Comparison of ENCODE assay signal across 18 mouse cellular contexts in genomic region chr19:56676506-56676905, GRCm38 (mm10). TPM values are rescaled to one million over a fixed set of nuclear protein-coding genes. Genes with fewer than 3 reads are reported as not detected.
DNase-seq lines count a peak whose midpoint lies in the region; ATAC-seq lines count a peak whose summit lies in the region.
"Had no signal": no experiment of that assay in that cellular context is flagged by ENCODE, and none has a peak within 500 bp of the region (broad histone marks: within the 10 kb centered on the region; RNA-seq: fewer than 3 reads in every experiment).

No protein-coding gene starts in this region.

- peak; percentile 13 for DNase-seq in adrenal gland, postnatal 14 days
- no peak for DNase-seq in adrenal gland, adult 8-10 months
- peak; percentile 96 for DNase-seq in heart, adult 11 months
- DNase-seq in heart, postnatal 25 days (ENCODE audit: low spot score) = no peak
- DNase-seq in midbrain, embryonic 11.5 days (ENCODE audit: low spot score, missing footprints) = peak; percentile 33
- no peak for DNase-seq in midbrain, embryonic 14.5 days
- peak; percentile 70 for DNase-seq in skeletal muscle tissue, adult 2 months (ENCODE audit: low read depth, low spot score)
- DNase-seq: cerebellum, adult 11-12 months; kidney, postnatal 10 days; liver; right cerebral cortex, postnatal 4 days; thymus, adult 18-20 months had no signal

- H3K27ac ChIP-seq in midbrain, embryonic 11.5 days (ENCODE audit: low read depth, low read length) = no peak overlapping the region
- no peak overlapping the region for H3K27ac ChIP-seq in midbrain, embryonic 14.5 days (replicated peaks; ENCODE audit: low read depth, low read length)
- no peak overlapping the region for H3K27ac ChIP-seq in forebrain, embryonic 16.5 days (ENCODE audit: low read length)
- H3K27ac ChIP-seq: hindbrain, embryonic 14.5 days; neural tube, embryonic 12.5 days had no signal

- H3K4me2 ChIP-seq in midbrain, embryonic 11.5 days = no peak overlapping the region
- H3K4me2 ChIP-seq in midbrain, embryonic 14.5 days (ENCODE audit: low read length) = no peak overlapping the region
- H3K4me2 ChIP-seq in forebrain, embryonic 16.5 days (ENCODE audit: low read length) = no peak overlapping the region
- H3K4me2 ChIP-seq: hindbrain, embryonic 14.5 days; neural tube, embryonic 12.5 days had no signal

- no peaks in the 10 kb centered on the region for H3K27me3 ChIP-seq in midbrain, embryonic 11.5 days (ENCODE audit: control insufficient read depth, insufficient read depth, low read length)
- no peaks in the 10 kb centered on the region for H3K27me3 ChIP-seq in midbrain, embryonic 14.5 days (ENCODE audit: control insufficient read depth, insufficient read depth, low read length)
- H3K27me3 ChIP-seq in forebrain, embryonic 16.5 days (replicated peaks; ENCODE audit: control insufficient read depth, insufficient read depth, low read length) = no peaks in the 10 kb centered on the region
- H3K27me3 ChIP-seq: CH12.LX; neural tube, embryonic 12.5 days had no signal

- no peak overlapping the region for H3K9ac ChIP-seq in midbrain, embryonic 11.5 days (ENCODE audit: low read length)
- no peak overlapping the region for H3K9ac ChIP-seq in midbrain, embryonic 14.5 days (replicated peaks; ENCODE audit: low read length)
- no peak overlapping the region for H3K9ac ChIP-seq in forebrain, embryonic 16.5 days (replicated peaks; ENCODE audit: low read depth, low read length)
- H3K9ac ChIP-seq: hindbrain, embryonic 14.5 days; neural tube, embryonic 12.5 days had no signal

- H3K4me1 ChIP-seq in midbrain, embryonic 11.5 days (ENCODE audit: control insufficient read depth, insufficient read depth, low read length) = no peaks in the 10 kb centered on the region
- H3K4me1 ChIP-seq in midbrain, embryonic 14.5 days (ENCODE audit: control insufficient read depth, insufficient read depth, low read length) = no peaks in the 10 kb centered on the region
- no peaks in the 10 kb centered on the region; the same call in 1 of the 2 replicates for H3K4me1 ChIP-seq in forebrain, embryonic 16.5 days (replicated peaks; ENCODE audit: control insufficient read depth, insufficient read depth, low read length)
- H3K4me1 ChIP-seq: neural tube, embryonic 12.5 days had no signal

- intact Hi-C loops in heart, postnatal 25 days (cut with DNase I) = no loop called here

- H3K36me3 ChIP-seq in midbrain, embryonic 11.5 days (ENCODE audit: control insufficient read depth, insufficient read depth, low read length) = no peaks in the 10 kb centered on the region
- no peaks in the 10 kb centered on the region for H3K36me3 ChIP-seq in midbrain, embryonic 14.5 days (ENCODE audit: control insufficient read depth, insufficient read depth, low read length)
- H3K36me3 ChIP-seq in forebrain, embryonic 16.5 days (ENCODE audit: control insufficient read depth, insufficient read depth) = no peaks in the 10 kb centered on the region
- H3K36me3 ChIP-seq: neural tube, embryonic 12.5 days had no signal

- 87% methylated on average over 4 of the region's 4 CpGs for WGBS in midbrain, embryonic 11.5 days
- WGBS in midbrain, embryonic 14.5 days = 91% methylated on average over 4 of the region's 4 CpGs
- WGBS in forebrain, embryonic 16.5 days = 83% methylated on average over 4 of the region's 4 CpGs

- no peak overlapping the region for H3K4me3 ChIP-seq in midbrain, embryonic 11.5 days (ENCODE audit: low read depth, low read length)
- H3K4me3 ChIP-seq in midbrain, embryonic 14.5 days (replicated peaks; ENCODE audit: low read depth, low read length) = no peak overlapping the region
- no peak overlapping the region for H3K4me3 ChIP-seq in forebrain, embryonic 16.5 days (replicated peaks; ENCODE audit: low read length)
- H3K4me3 ChIP-seq: neural tube, embryonic 12.5 days had no signal

- H3K9me3 ChIP-seq in midbrain, embryonic 11.5 days (ENCODE audit: control insufficient read depth, low read length) = no peaks in the 10 kb centered on the region
- no peaks in the 10 kb centered on the region for H3K9me3 ChIP-seq in midbrain, embryonic 14.5 days (ENCODE audit: control insufficient read depth, low read length)
- no peaks in the 10 kb centered on the region for H3K9me3 ChIP-seq in forebrain, embryonic 16.5 days (ENCODE audit: control insufficient read depth, low read length)
- H3K9me3 ChIP-seq: neural tube, embryonic 12.5 days had no signal

- no peak for ATAC-seq in midbrain, embryonic 11.5 days (ENCODE audit: low FRiP score)
- no peak for ATAC-seq in midbrain, embryonic 14.5 days (ENCODE audit: low FRiP score, low TSS enrichment)
- no peak for ATAC-seq in forebrain, embryonic 16.5 days
- ATAC-seq: forebrain, embryonic 14.5 days; intestine, postnatal 0 days had no signal

RNA-seq across cellular contexts. Expression of gene Adrb1, which starts 45.5 kb away (rescaled TPM):
- 3.8 and 6.4 TPM in 2 replicates for total RNA-seq in adrenal gland, postnatal 14 days (2021)
- total RNA-seq in adrenal gland, adult 8-10 months (2022) = 1 to 10 TPM; 1.5 to 3.1 (median 2.4) TPM
- 10 to 100 TPM; 24.3 to 30.9 TPM for total RNA-seq in heart, postnatal 25 days (2021)
- 0.15 and 0.28 TPM in 2 replicates for polyA plus RNA-seq in midbrain, embryonic 11.5 days (2014; fragmentation: Nextera tagmentation; extraction: Ambion mirVana)
- polyA plus RNA-seq in midbrain, embryonic 14.5 days (2014; fragmentation: Nextera tagmentation; extraction: Ambion mirVana) = 0.91 and 1.2 TPM in 2 replicates
- polyA plus RNA-seq in forebrain, embryonic 16.5 days (2015; fragmentation: Nextera tagmentation; extraction: Ambion mirVana) = 1.4 and 2.2 TPM in 2 replicates
- total RNA-seq: CH12.LX had no signal

Comparison
In these comparisons a context has a peak if more than half of its experiments do, and no peak if none do; other contexts are left out.
1. DNase-seq: peak in adrenal gland, postnatal 14 days (single experiment), heart, adult 11 months (single experiment), midbrain, embryonic 11.5 days (single experiment) and skeletal muscle tissue, adult 2 months (single experiment); none in adrenal gland, adult 8-10 months (single experiment), heart, postnatal 25 days (single experiment) and midbrain, embryonic 14.5 days (single experiment).